Mouse (Mus musculus): ENCODE measurements around the gene Tdrd3.

GRCm38 (mm10) chr14:87439721-87440120 lies 23.3 kb downstream of the Tdrd3 start:
- TF ChIP-seq POLR2A (IDR thresholded peaks at IDR 0.05; ENCODE audit: low read depth, low read length) (no peak), CTCF (conservative IDR thresholded peaks at IDR 0.05; ENCODE audit: insufficient read depth, insufficient read length, low read depth, low read length) (no peak)

All from kidney, adult 2 months (tissue).